Mouse (Mus musculus): Measurements from ENCODE around the gene Pnck. TPM values are rescaled to one million over a fixed set of nuclear protein-coding genes. Genes with fewer than 3 reads are reported as not detected.

Gene Pnck
- polyA plus RNA-seq (2012; rRNA removed): 5.1 and 6.1 TPM in 2 replicates

DNA sequence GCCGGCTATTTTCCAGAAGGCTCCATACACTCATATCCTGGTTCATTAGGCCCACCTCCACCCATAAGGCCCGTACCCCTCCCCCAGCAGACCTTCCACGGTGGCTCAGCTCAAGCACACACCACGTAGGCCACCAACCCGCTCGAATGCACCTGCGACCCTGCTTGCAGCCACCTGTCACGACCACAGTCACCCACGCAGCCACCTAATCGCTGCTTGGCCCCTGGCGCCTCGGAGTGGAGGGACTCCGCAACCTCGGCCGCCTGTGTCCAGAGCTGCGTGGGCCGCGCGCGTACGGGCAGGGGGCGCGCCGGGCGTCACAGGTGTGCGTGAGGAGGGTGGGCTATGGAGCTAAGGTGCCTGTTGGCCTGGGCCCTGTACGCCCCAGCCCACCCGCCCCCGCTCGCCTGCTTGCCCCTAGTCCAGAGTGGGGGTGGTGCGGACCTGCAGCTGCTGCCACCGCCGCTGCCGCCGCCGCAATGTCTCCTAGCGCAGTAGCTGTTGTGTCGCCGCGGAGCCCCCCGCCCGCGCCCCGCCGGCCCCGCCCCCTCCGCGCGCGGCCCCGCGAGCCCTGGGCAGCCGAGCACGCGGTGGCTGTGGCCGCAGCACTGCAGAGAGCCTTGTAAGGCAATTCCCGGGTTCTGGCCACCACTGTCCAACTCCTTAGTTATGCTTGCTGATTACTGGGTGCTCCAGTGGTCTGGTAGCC lies at the start of gene Pnck:
Gene Pnck (minus strand): TSS at position 543 of the 709 bp plus-strand sequence.
- no peak for DNase-seq
- H3K4me1 ChIP-seq (ENCODE audit: control insufficient read depth, insufficient read depth, low read length): no peaks in the 10 kb centered on the region; the same call in 1 of the 2 replicates
- TF ChIP-seq CTCF (IDR thresholded peaks at IDR 0.05; ENCODE audit: insufficient read depth, low read length) (no peak), POLR2A (IDR thresholded peaks at IDR 0.05; ENCODE audit: borderline replicate concordance, extremely low read depth, low read depth, low read length) (no peak)
- H3K4me3 ChIP-seq (replicated peaks; ENCODE audit: extremely low read depth, low read depth, low read length): peak within 1 kb of the TSS; percentile 6
- whole genome bisulfite sequencing: 30% methylated on average over 57 of the region's 57 CpGs

- Histone ChIP-seq H3K4me1 (ENCODE audit: control insufficient read depth, insufficient read depth, low read length) (no peaks in the 10 kb centered on the region), H3K4me3 (replicated peaks; ENCODE audit: extremely low read depth, low read depth, low read length) (no peak overlapping the region)
- no peak for DNase-seq
- TF ChIP-seq CTCF (IDR thresholded peaks at IDR 0.05; ENCODE audit: insufficient read depth, low read length) (no peak), POLR2A (IDR thresholded peaks at IDR 0.05; ENCODE audit: borderline replicate concordance, extremely low read depth, low read depth, low read length) (no peak)
- 62% methylated on average over 1 of the region's 1 CpGs for WGBS
These were observed 40.6 kb upstream of the Pnck start for GRCm38 (mm10) chrX:73700472-73700871.

DNA sequence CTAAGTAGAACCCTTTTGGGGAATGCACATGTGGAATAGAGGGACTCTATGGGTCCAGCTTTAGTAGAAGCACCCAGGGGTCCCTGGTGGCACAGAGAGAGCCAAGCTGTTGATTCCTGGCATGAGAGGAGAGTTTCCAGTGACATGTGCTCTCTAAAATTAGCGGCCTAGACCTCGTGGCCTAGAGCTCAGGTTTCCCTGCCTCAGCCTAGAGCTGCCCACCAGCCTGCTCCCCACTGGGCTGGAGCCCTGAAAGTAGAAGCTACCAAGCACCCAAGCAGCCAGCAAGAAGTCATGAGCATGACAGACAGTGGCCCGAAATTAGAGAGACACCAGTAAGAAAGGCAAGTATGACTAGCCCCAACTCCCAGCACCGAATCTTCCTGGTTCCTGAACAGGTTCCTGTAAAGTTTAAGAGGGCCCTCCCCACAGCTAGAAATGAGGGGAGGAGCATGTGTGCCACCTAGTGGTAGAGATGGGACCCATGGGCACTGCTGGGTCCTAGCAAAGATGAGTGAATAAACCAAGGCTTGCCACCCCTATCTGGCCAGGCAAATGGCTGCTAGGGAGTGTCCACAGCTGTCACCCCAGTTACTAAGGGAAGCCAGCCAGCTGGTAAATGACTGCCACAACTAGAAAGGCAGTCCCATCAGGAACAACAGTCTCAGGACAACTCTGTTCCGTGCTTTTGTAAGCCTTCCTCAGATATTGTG lies 31.2 kb upstream of the Pnck start:
- TF ChIP-seq CTCF (IDR thresholded peaks at IDR 0.05; ENCODE audit: insufficient read depth, low read length) (peak; percentile 69), POLR2A (IDR thresholded peaks at IDR 0.05; ENCODE audit: borderline replicate concordance, extremely low read depth, low read depth, low read length) (no peak)
- H3K4me1 ChIP-seq (ENCODE audit: control insufficient read depth, insufficient read depth, low read length): no peaks in the 10 kb centered on the region
- WGBS: 58% methylated on average over 5 of the region's 5 CpGs
- peak; percentile 24 for DNase-seq
- H3K4me3 ChIP-seq (replicated peaks; ENCODE audit: extremely low read depth, low read depth, low read length): no peak overlapping the region

DNA sequence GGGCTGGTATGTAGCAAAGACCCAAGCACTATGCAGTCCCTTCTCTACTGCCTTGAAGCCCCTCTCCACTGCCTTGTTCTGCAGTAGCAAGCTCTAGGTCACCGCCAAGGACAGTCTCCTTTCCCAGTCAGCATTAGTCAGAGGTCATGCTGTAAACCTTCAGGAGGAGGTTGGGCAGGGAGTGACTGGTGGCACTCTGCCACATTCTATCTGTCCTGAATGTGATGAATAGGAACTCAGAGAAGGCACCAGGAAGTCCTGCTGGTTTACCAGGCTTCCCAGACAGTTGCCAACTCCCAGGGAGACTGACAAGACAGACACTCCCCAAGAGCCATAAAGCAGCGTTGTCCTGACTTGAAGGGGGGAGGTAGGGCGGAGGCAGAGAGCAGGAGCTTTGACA lies 25.7 kb upstream of the Pnck start:
- WGBS: 55% methylated on average over 3 of the region's 3 CpGs
- no peak for TF ChIP-seq POLR2A (IDR thresholded peaks at IDR 0.05; ENCODE audit: borderline replicate concordance, extremely low read depth, low read depth, low read length)
- TF ChIP-seq CTCF (IDR thresholded peaks at IDR 0.05; ENCODE audit: insufficient read depth, low read length): no peak

DNA sequence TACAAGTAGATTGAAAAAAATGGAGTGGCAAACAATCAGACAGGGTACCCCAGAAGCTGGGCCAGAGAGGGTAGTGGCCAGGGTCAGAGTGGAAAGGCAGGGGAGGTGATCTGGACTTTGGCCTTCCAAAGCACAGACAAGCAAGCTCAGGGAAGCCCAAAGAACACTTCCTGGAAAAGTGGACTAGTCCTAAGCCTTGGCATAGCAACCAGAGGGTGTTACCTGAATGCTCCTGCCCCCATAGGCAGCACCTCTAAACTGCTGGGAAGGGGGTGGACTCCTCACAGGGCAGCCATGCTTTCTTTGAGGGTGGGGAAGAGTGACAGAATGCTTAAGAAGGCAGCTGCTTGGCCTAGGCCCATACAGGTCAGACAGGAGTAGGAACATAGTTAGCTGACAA lies 25.1 kb upstream of the Pnck start:
- no peak for DNase-seq
- no peak for TF ChIP-seq CTCF (IDR thresholded peaks at IDR 0.05; ENCODE audit: insufficient read depth, low read length)
- TF ChIP-seq POLR2A (IDR thresholded peaks at IDR 0.05; ENCODE audit: borderline replicate concordance, extremely low read depth, low read depth, low read length): no peak
- H3K4me3 ChIP-seq (replicated peaks; ENCODE audit: extremely low read depth, low read depth, low read length): no peak overlapping the region
- H3K4me1 ChIP-seq (ENCODE audit: control insufficient read depth, insufficient read depth, low read length): no peaks in the 10 kb centered on the region

More for the DNA sequence above, 25.7 kb upstream of the Pnck start:
- H3K4me3 ChIP-seq (replicated peaks; ENCODE audit: extremely low read depth, low read depth, low read length): no peak overlapping the region
- H3K4me1 ChIP-seq (ENCODE audit: control insufficient read depth, insufficient read depth, low read length): no peaks in the 10 kb centered on the region
- DNase-seq: no peak

- 80% methylated on average over 2 of the region's 2 CpGs for WGBS
- TF ChIP-seq POLR2A (IDR thresholded peaks at IDR 0.05; ENCODE audit: borderline replicate concordance, extremely low read depth, low read depth, low read length) (no peak), CTCF (IDR thresholded peaks at IDR 0.05; ENCODE audit: insufficient read depth, low read length) (no peak)
- H3K4me3 ChIP-seq (replicated peaks; ENCODE audit: extremely low read depth, low read depth, low read length): no peak overlapping the region
- no peaks in the 10 kb centered on the region for H3K4me1 ChIP-seq (ENCODE audit: control insufficient read depth, insufficient read depth, low read length)
- no peak for DNase-seq
These were observed 24.2 kb upstream of the Pnck start for GRCm38 (mm10) chrX:73684156-73684555.

DNA sequence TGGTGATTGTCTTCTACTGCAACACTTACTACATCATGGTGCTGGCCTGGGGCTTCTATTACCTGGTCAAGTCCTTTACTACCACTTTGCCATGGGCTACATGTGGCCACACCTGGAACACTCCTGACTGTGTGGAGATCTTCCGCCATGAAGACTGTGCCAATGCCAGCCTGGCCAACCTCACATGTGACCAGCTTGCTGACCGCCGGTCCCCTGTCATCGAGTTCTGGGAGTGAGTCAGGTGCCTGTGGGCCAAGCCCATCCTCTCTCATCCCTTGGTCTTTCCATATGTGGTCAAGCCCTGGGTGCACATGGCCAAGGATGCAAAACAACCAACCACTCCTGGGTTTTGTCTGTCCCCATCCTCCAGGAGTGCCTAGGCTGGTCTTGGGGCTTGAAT lies 16.8 kb upstream of the Pnck start:
- WGBS: 91% methylated on average over 4 of the region's 4 CpGs
- Histone ChIP-seq H3K4me3 (replicated peaks; ENCODE audit: extremely low read depth, low read depth, low read length) (no peak overlapping the region), H3K4me1 (ENCODE audit: control insufficient read depth, insufficient read depth, low read length) (peaks cover 8% of the 10 kb centered on the region)
- TF ChIP-seq CTCF (IDR thresholded peaks at IDR 0.05; ENCODE audit: insufficient read depth, low read length) (no peak), POLR2A (IDR thresholded peaks at IDR 0.05; ENCODE audit: borderline replicate concordance, extremely low read depth, low read depth, low read length) (no peak)
- no peak for DNase-seq

GRCm38 (mm10) chrX:73675231-73675630 lies 15.3 kb upstream of the Pnck start:
- no peak for TF ChIP-seq CTCF (IDR thresholded peaks at IDR 0.05; ENCODE audit: insufficient read depth, low read length)
- no peak for TF ChIP-seq POLR2A (IDR thresholded peaks at IDR 0.05; ENCODE audit: borderline replicate concordance, extremely low read depth, low read depth, low read length)
- DNase-seq: no peak
- WGBS: 72% methylated on average over 2 of the region's 2 CpGs
- no peak overlapping the region for H3K4me3 ChIP-seq (replicated peaks; ENCODE audit: extremely low read depth, low read depth, low read length)
- H3K4me1 ChIP-seq (ENCODE audit: control insufficient read depth, insufficient read depth, low read length): peaks cover 8% of the 10 kb centered on the region

DNA sequence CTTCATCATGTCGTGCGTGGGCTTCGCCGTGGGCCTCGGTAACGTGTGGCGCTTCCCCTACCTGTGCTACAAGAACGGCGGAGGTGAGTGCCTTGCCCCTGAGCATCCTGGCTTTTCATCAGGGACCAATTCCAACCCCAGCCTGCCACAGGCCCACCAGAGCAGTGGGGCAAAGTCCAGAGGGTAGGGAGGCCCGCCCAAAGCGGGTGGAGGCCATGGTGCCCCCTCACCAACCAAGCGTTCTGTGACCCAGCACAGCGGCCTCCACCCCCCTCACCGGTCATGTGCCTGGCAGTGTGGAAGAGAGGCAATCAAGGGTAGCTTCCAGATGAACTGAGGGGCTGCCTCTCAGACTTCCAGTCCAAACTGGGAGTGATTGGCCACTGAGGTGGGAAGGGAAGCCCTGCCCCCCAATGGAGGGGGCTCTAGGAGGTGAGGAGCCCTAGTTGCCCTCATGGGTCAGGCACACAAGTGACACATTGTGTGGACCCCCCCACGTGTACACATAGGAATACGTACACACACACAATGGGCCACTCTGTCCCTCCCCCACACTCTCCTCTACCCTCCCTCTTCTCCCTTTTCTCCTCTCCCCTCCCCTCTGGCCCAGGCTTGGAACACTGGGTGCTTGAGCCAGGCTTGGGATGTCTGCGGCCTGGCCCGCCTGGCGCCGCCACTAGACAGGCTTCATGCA lies 14.2 kb upstream of the Pnck start:
- no peak for DNase-seq
- 42% methylated on average over 20 of the region's 20 CpGs for WGBS

More for the DNA sequence above, 14.2 kb upstream of the Pnck start:
- TF ChIP-seq CTCF (IDR thresholded peaks at IDR 0.05; ENCODE audit: insufficient read depth, low read length) (no peak), POLR2A (IDR thresholded peaks at IDR 0.05; ENCODE audit: borderline replicate concordance, extremely low read depth, low read depth, low read length) (no peak)
- H3K4me1 ChIP-seq (ENCODE audit: control insufficient read depth, insufficient read depth, low read length): peaks cover 8% of the 10 kb centered on the region
- H3K4me3 ChIP-seq (replicated peaks; ENCODE audit: extremely low read depth, low read depth, low read length): peak overlapping the region; percentile 68
